Mouse (Mus musculus): ENCODE measurements around the gene Chd2.

DNA sequence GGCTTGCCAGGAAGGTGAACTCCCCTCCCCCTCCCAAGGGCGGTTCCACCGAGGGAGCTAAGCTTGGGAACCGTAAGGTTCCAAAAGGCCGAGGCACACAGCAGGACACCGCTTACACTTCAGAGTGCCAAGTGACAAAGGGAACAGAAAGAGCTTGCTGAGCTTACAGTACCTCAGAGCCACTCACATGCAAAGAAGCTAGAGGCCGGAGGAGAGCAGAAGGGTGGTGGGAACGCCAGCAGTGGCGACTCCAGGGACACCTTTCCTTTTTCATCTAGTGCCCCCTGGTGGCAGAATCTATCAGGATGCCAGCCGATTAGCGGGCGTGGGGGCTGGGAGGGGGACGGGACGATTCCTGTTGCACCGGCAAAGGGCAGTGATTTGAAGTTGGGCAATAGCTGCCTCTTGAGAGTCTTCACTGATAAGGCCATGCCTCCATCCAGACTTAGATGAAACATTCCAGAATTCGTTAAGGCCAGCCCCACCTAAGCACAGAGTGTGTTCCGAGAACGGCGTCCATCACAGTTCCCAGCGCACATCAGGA lies 142.1 kb downstream of the Chd2 start:
- TF ChIP-seq ZC3H11A (IDR thresholded peaks at IDR 0.05; ENCODE audit: borderline replicate concordance, low read depth, low read length) (peak; percentile 24; the same call in 1 of the 2 replicates), ZNF384 (IDR thresholded peaks at IDR 0.05; ENCODE audit: low read depth, low read length) (no peak), MAFK (IDR thresholded peaks at IDR 0.05; ENCODE audit: insufficient read depth, low read depth, low read length) (no peak)
